Mouse (Mus musculus) liver (tissue): Measurements from ENCODE around the gene Ldlrap1.
"Not testable (repeated sequence)": the region's sequence is repeated elsewhere in the genome, so short reads cannot be mapped to it uniquely, and the experiment has no call there.

Experiments used
- DNase-seq: peaks from one replicate; pipeline ENCODE4 v3.0.0-alpha.2; 2020; ENCODE audit warnings: mixed read lengths

Gene Ldlrap1

GRCm38 (mm10) chr4:134767426-134768225, at the start of gene Ldlrap1:
Gene Ldlrap1 (minus strand): TSS chr4:134768024.
- peak; percentile 89 for DNase-seq

GRCm38 (mm10) chr4:134814229-134814571, 46.4 kb upstream of the Ldlrap1 start:
- DNase-seq, result no peak

GRCm38 (mm10) chr4:134813406-134814228, 45.8 kb upstream of the Ldlrap1 start:
- no peak for DNase-seq

GRCm38 (mm10) chr4:134804765-134805164, 36.9 kb upstream of the Ldlrap1 start:
- DNase-seq, result no peak

- no peak for DNase-seq
These were observed 34.9 kb upstream of the Ldlrap1 start for GRCm38 (mm10) chr4:134802765-134803164.

GRCm38 (mm10) chr4:134802155-134802554, 34.3 kb upstream of the Ldlrap1 start:
- DNase-seq, result no peak

- DNase-seq, result no peak
These were observed 32.9 kb upstream of the Ldlrap1 start for GRCm38 (mm10) chr4:134800693-134801092.

GRCm38 (mm10) chr4:134800098-134800497, 32.3 kb upstream of the Ldlrap1 start:
- no peak for DNase-seq

- peak; percentile 83 for DNase-seq
These were observed 31.4 kb upstream of the Ldlrap1 start for GRCm38 (mm10) chr4:134799272-134799671.

- no peak for DNase-seq
These were observed 31.0 kb upstream of the Ldlrap1 start for GRCm38 (mm10) chr4:134798861-134799260.

GRCm38 (mm10) chr4:134797621-134798020, 29.8 kb upstream of the Ldlrap1 start:
- DNase-seq, result no peak

- peak; percentile 42 for DNase-seq
These were observed 28.9 kb upstream of the Ldlrap1 start for GRCm38 (mm10) chr4:134796581-134797361.

GRCm38 (mm10) chr4:134795819-134796485, 28.1 kb upstream of the Ldlrap1 start:
- no peak for DNase-seq

- DNase-seq, result not testable (repeated sequence)
These were observed 27.1 kb upstream of the Ldlrap1 start for GRCm38 (mm10) chr4:134794959-134795358.

GRCm38 (mm10) chr4:134793213-134793956, 25.6 kb upstream of the Ldlrap1 start:
- DNase-seq, result peak; percentile 68

- no peak for DNase-seq
These were observed 23.9 kb upstream of the Ldlrap1 start for GRCm38 (mm10) chr4:134791731-134792130.

- peak; percentile 63 for DNase-seq
These were observed 19.1 kb upstream of the Ldlrap1 start for GRCm38 (mm10) chr4:134786946-134787345.

GRCm38 (mm10) chr4:134784701-134785100, 16.9 kb upstream of the Ldlrap1 start:
- DNase-seq, result peak; percentile 73

GRCm38 (mm10) chr4:134779136-134779934, 11.5 kb upstream of the Ldlrap1 start:
- DNase-seq, result peak; percentile 48

GRCm38 (mm10) chr4:134776246-134776645, 8.4 kb upstream of the Ldlrap1 start:
- no peak for DNase-seq
